Mouse (Mus musculus): ENCODE results near the gene Tnk2.
A peak's percentile ranks its signal among the peaks of the same experiment; 100 is the strongest.

The Tnk2 gene

DNA sequence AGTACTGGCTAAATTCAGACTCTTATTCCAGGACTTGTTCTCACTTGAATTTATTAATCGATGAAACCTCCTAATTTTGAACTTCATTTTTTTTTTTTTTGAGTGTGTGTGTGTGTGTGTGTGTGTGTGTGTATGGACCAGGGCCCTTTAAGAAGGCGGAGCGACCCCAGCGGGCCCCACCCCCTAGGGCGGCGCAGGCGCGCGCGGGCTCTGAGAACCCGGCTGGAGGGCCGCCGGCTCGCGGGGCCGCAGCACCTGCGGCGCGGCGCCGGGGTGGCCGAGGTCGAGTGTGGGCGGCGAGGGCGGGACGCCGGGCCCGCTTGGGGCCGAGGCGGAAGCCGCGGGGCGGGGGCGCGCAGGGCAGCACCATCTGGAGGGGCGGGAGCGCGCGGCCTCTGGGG, at the start of gene Tnk2:
TSS of gene Tnk2 (plus strand) at position 214 of the 401 bp plus-strand sequence.
- DNase-seq, result peak; percentile 88

DNA sequence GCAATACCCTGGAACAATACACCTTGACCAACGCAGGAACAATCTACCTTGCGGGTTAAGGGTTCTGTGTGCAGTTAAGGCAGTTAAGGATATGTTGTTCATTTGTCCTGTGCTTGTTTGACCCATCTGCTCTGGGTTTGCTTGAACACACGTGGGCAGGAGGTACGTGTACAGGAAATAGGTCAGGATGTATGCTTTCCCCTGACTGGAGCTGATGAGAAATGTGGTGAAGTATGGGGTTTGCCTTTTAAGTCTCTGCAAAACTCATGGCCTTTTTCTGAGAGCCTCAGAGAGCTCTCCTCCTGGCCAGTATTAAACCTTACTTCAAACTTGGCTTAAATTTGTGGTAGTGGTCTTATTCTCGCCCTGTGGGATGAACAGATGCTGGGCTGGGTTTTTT, 49.8 kb upstream of the Tnk2 start:
- no peak for DNase-seq

DNA sequence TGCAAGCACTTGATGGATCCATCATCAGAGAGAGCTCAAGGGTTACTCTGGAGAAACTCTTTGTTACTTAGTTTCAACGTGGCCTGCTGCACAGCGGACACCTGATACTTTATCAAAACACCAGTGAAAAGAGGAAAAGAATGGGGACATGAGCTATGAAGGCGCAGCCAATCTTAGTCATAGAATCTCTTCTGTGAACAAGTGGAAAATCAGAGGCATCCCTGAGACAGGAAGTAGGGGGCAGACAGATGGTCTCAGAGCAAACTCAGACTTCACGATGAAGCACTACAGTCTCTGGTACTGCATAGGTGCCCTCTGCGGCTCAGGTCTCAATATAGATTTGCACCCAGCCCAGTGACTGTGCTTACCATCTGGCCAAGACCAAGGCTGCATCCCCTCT, 49.0 kb upstream of the Tnk2 start:
- DNase-seq, result no peak

DNA sequence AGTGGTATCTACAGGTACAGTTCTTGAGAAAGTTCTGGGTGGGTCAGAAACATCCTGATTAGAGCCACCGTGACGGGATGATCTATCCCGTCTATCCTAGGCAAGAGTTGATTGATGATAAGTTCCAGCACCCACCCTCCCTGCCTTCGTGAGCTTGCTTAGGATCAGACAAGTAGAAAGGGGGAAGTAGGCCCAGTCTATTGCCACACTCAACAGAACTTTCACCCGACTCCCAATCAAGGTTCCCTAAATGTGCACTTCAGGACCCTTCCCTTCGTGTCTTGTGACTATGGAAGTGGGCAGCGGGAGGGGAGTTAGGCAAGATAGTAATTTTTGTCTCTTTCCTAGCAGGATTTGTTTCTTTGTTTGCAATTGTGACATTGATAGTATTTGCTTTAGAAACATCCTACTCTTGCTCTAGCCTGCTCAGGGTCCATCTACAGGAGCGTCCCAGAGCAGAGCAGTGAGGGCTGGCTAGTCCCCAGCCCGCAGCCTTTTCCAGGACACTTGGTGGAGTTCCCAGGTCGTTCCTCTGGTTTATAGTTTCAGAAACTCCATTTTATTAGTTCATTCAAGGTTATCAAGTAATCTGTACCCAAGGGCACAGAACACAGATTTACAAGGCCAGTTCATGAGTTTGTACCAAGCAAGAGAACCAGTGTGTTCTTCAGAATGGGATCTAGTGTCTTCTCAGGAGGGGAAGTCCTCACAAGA, 48.4 kb upstream of the Tnk2 start:
- no peak for DNase-seq

DNA sequence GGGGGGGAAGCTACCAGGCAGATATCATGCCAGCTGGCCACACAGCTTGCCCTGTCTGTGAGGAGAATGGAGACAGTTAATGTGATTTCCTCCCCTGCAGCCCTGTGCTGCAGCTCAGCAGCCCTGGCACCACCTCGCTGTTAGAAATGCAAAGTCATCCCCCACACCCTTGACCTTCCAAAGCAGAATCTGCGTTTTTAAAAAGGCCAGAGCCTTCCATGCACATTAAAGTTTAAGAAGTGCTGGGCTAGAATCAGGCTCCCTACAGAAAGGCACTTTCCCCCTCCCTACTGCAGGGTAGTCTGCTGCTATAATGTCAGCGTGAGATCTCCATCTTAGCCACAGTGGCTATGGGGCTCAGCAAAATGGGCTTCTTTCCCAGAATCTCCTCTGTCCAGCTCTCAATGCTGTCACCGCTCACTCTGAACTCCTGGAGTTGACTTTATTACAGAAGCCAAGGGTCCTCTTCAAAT, 45.7 kb upstream of the Tnk2 start:
- DNase-seq, result no peak

DNA sequence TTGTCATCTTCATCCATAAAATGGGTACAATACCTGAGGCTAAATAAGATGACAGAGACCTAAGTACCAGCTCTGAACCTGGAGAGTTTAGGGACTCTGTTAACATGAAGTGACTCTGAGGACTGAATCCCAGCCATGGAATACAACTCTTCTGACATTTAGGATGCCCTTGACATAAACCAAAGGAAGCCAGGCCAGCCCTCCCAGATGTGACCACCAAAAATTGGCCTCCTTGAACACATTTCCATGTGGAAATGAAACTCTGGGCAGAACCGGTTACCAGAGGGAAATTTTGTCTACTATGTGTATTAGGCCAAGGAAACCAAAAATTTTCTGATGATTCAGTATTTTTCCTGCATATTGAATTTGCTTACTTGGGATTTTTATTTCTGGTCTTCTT, 44.5 kb upstream of the Tnk2 start:
- no peak for DNase-seq

DNA sequence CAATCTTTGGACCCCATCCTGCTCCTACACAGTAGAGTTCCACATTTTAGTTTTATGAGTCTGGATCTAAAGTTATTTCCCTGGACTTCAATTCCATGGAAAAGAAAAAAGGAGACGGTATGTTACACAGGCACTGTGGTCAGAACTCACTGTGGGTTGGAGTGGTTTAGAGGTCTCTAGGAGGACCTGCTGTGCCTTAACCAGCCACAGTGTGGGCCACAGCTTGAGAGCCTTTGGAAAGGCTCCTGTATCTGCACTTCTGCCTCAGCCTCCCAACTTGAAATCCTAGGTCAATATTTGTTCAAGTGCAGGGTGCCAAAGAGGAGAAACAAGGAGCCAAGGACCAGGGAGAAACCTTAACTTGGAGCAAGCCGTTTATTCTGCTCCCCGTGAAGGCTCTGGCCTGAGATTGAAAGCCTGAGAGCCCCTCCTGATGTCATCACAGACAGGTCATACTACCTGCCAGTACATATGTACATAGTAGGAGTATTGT, 41.4 kb upstream of the Tnk2 start:
- DNase-seq, result no peak

DNA sequence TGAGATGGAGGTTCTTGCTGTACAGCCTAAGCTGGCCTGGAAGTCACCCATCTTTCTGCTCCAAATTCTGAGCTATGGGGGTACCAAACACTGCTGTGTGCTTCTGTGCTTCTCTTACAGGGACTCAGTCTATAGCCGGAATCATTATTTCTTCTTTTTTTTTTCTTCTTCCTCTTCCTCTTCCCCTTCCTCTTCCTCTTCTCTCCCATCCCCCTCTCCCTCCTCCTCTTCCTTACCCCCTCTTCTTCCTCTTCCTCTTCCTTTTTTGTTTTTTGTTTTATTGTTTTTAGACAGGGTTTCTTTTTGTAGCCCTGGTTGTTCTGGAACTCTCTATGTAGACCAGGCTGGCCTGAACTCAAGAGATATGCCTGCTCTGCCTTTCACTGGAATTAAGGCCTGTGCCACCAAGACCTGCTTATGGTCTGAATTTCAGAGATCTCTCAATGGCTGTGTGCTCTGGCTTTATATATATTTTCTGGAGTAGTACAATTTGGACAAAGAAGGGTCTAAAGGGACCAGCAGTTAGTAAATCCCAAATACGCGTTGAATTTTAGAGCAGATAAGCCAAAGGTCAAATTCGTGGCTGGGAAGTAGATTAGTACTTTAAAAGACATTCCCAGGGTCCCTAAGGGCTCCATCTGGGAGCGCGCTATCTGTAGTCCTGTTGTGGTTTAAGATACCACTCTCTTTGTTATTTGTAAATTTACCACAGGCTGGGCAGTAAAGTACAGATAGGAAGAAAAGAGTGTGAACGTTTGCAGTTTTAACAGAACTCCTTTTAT, 35.9 kb upstream of the Tnk2 start:
- no peak for DNase-seq

DNA sequence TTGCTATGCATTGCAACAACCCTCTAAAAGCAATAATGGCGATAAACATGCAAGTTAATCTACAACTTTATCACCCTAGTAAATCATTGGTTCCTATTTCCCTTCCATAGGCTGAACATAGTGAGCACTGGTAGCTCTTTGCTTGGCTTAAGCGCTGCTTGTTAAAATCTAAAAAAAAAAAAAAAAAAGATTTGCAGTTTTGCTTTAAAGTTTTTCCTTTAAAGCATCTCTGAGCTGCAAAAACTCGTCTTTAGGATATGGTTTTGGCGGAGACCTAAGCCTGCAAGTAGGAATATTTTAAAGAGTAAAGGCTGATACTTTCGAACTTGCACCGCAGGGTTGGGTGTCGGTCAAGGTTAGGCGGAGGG, 35.3 kb upstream of the Tnk2 start:
- no peak for DNase-seq

DNA sequence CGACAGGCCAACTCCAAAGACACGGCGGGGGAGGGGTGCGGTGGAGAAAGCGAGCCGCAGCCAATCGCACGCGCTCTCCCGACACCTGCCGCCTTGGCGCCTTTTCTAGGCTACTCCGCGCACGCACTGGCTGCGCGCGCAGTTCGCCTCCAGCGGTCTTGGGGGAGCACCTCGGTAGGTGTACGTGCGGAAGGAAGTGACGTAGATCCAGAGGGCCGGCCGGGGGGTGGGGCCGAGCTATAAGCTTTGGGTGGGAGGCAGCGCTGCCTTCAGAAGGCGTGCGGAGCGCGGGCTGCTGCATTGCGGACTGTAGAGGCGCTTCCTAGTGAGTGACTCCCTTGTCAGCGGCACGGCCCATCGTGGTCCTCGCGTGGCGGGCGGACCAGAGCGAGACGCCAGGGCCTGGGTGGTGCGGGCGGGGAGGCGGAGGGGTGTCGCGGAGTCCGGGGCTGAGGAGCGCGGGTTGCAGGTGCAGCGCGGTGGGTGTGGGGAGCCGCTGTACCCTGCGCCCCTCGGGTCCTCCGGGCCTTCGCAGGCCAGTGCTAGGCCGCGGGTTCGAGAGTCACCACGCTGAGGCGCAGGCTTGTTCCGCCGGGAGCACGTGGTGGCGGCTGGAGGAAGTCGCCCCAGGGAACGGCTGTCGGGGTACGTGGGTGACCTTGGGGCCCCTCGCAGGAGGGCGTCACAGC, 34.8 kb upstream of the Tnk2 start, which contains the start of gene Tfrc:
TSS of gene Tfrc (plus strand) at position 209 of the 689 bp plus-strand sequence.
- DNase-seq, result peak; percentile 97

DNA sequence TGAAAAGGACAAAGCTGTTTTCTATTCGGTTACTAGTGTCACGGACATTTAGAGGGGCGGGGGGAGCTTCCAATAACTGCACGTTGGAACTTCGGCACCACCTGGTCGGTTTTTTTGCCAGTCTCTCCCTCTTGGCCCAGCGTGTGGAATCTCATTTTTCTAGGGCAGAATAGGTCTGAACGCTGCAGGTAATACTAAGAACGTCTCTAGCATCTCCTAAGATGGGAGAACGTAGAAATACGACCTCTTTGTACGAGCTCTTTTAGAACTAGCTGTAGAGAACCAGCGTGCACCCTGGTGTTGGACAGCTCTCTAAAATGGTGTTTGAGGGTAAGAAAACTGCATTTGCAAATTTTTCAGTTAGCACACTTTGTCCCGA, 34.3 kb upstream of the Tnk2 start:
- no peak for DNase-seq

DNA sequence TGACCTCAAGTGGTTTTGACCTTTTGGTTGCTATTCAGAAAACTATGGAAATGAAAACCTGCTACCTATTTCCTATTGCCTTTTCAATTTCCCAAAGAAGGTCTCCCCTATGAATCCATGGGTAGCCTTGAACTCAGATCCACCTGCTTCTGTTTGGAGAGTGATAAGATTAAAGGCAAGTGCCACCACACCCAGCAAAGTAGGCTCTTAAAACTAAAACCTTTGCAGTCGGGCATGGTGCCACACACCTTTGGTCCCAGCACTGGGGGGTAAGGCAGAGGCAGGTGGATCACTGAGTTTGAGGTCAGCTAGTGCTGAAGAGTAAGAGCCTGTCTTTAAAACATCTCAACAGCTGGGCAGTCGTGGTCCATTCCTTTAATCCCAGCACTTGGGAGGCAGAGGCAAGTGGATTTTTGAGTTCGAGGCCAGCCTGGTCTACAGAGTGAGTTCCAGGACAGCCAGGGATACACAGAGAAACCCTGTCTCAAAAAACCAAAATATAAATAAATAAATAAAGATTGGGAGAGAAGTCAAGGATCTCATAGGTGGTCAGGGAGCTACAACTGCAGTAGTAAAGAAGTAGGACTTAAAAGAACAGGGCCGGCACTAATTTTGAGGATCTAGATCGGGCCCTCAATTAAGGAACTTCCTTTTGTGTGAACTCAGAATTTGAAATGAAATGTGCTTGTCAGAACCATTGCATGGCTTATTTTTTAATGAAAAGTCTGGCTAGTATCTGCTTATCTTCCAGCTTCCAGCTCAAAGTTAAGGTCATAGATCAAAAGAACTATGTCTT, 33.0 kb upstream of the Tnk2 start:
- no peak for DNase-seq

DNA sequence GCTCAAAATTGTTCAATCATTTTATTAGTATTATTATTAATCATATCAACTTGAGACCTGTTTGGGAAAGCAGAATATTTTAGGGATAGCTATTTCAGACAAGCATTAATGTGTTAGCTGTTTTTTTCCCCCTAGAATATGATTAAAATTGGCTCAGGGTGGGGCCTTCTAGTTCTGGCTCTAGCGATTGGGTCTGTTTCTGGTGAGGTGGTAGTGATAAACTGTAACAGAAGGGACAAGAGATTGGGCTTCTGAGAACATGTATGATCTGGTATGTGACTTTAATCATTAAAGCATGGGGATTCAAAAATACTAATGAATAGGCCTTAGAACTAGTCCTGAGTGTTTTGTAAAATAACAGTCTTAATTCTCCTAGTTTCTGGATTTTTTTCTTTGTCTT, 31.6 kb upstream of the Tnk2 start:
- DNase-seq, result no peak

DNA sequence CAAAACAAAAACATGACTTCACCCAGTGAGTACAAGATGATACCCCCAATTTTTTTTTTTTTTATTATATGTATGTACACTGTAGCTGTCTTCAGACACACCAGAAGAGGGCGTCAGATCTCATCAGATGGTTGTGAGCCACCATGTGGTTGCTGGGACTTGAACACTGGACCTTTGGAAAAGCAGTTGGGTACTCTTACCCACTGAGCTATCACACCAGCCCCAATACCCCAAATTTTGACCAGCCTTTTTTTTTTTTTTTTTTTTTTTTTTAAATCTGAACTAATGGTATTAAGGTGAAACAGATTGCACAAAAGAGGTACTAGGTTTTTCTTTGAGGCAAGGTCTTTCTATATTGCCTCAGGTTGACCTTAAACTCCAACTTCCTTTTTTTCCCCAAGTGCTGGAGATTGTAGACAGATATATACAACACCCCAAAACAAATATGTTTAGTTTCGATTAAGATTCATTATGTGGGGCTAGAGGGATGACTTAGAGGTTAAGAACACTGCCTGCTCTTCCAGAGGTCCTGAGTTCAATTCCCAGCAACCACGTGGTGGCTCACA, 30.3 kb upstream of the Tnk2 start:
- DNase-seq, result no peak

DNA sequence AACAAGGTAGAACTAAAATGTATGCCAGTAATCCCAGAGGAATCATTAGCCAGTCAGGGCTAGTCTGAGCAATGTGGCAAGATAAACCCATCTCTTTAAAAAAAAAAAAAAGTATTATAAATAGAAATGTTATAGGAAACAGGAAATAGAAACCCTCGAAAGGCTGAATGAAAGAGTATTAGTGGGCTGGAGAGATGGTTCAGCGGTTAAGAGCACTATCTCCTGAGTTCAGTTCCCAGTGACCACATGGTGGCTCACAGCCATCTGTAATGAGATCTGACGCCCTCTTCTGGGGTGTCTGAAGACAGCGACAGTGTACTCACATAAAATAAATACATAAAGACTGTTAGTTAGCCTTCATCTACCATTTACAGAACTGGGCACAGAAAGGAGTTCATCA, 29.6 kb upstream of the Tnk2 start:
- DNase-seq, result no peak

DNA sequence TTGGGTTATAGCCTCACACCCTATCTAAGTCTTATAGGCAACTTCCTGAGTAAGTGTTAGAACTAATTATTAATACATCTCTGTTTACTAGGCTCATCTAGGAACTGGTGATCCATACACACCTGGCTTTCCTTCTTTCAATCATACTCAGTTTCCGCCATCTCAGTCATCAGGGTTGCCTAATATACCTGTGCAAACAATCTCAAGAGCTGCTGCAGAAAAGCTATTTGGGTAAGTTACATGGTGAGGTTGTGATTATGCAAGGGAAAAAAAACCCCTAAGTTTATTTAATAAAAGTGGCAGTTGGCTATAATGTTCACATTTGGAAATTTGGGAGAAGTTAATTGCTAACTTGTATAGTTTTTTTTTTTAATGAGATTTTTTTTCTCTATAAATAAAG, 24.7 kb upstream of the Tnk2 start:
- no peak for DNase-seq

DNA sequence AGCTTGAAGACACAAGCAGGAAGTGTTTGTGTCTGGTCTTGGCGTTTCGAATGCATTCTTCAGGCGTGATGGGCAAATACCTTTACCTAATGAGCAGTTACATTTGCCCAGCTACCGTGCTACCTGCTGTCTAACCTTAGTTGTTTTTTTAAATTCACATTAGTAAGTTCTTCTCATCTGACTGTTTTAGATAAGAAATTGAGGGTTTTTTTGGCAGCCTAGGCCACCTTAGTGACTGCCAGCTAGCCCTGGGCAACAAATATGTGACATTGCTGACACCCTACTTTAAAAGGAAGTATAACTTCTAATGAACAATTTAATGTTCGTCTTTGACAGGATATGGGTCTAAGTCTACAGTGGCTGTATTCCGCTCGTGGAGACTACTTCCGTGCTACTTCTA, 15.5 kb upstream of the Tnk2 start:
- no peak for DNase-seq

DNA sequence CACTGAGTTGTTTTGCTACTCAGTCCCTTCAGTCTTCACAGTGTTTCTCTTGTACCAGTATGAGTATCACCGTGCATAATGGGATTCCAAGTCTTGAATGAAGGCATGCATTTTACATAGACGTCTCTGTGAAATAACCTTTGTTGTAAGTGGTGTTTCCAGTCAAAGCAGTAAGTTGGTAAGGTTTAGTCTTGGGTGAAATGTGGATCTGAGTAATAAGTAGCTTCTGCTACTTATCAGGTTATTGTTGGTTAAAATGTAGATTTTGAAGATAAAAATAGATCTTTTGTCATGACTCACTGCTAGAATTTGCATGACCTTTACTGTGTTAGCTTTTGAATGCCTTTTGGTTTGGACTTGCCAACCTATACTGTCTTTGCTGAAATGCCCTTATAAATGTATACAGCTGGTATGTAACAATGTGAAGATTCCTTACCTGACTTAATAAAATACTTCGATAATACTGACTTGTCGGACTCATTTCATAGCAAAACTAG, 11.3 kb upstream of the Tnk2 start:
- DNase-seq, result no peak

DNA sequence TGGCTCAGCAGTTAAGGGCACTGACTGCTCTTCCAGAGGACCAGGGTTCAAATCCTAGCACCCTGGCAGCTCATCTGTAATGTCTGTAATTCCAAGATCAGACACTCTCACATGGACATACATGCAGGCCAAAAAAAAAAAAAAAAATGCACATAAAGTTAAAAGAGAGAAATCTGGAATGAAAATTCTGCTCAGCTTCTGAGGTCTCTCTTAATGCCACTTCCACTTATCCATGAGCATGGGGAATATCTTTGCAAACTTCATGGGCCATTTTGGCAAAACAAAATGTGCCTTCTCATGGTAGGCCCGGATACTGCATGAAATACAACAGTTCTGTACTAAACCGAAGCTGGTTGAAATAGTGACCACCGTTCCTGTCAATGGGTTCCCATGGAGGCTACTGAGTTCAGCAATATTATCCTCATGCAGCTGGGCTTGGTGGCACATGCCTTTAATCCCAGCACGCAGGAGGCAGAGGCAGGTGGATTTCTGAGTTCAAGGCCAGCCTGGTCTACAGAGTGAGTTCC, 10.1 kb upstream of the Tnk2 start:
- no peak for DNase-seq

DNA sequence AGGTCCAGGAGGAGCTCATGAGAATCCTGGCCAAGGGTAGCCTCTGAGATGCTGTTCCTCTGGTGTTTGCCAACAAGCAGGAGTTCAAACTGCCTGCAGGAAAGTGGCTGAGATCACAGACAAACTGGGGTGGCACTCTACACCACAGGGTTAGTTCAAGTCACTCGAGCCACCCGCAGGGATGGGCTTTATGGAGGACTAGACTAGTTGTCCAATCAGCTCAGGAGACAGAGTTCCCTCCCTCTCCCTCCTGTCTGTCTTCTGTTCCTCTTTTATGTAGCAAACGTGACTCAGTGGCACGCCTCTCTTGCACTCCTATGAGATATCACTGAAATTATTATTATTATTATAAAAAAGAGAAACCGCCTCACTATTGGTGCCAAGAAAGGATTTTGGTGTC, 9.5 kb upstream of the Tnk2 start:
- no peak for DNase-seq

DNA sequence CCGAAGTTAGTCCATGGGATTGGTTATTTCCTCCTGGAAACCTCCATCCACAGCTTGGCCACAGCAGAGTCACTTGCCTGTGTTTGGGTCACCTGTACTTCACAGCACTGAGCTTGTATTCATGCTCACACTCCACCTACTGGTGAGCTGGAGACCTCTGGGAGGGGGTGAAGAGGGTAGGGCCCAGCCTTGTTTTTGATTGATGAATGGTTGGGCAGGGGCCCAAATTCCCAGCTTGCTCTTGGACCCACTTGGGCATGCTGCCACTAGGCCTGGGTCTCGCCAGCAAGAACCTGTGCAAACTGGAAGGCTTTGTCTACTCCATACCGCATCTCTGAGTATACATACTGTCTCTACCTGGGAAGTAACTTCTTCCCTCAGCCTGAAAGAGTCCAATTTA, 8.4 kb upstream of the Tnk2 start:
- DNase-seq, result no peak

DNA sequence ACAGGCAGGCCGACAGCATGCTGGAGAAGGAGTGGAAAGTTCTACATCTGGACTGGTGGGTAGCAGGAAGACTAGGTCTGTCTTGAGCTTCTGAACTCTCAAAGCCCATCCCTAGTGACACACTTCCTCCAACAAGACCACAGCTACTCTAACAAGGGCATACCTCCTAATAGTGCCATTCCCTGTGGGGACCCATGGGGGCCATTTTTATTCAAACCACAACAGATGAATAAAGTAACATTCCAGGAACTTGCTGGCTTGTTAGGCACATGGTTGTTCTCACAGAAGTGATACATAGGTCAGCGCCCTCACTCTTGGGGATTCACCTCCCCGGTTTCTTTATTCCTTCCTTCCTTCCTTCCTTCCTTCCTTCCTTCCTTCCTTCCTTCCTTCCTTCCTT, 7.3 kb upstream of the Tnk2 start:
- no peak for DNase-seq
